Mouse (Mus musculus) limb, embryonic 14.5 days (tissue): ENCODE measurements around the gene Mstn. TPM values are rescaled to one million over a fixed set of nuclear protein-coding genes. Genes with fewer than 3 reads are reported as not detected.

Experiments used
- ATAC-seq: fragments of 200-750 bp; cut with Nextera tagmentation; 2 replicates; pipeline ENCODE4 v1.8.0; 2017; ENCODE audit warnings: low read depth, moderate number of reproducible peaks, moderate TSS enrichment; ENCODE audit not compliant: low FRiP score
- DNase-seq: peaks from one replicate; pipeline ENCODE4 v3.0.0-alpha.2; 2015; ENCODE audit warnings: low spot score
- H3K27ac ChIP-seq: fragments of 300-500 bp; sonication (generic); replicated peaks from 2 replicates; pipeline ENCODE4 v1.5.1; 2014; ENCODE audit warnings: low read depth, mild to moderate bottlenecking, low read length, moderate library complexity, mixed read lengths
- H3K27me3 ChIP-seq: fragments of 300-500 bp; sonication (generic); 2 replicates; pipeline ENCODE4 v1.6.1; 2014; ENCODE audit warnings: low read length, mixed read lengths; ENCODE audit not compliant: control insufficient read depth, insufficient read depth
- H3K36me3 ChIP-seq: fragments of 300-500 bp; sonication (generic); 2 replicates; pipeline ENCODE4 v1.6.1; 2014; ENCODE audit warnings: mild to moderate bottlenecking, low read length, moderate library complexity, mixed read lengths; ENCODE audit not compliant: control insufficient read depth, insufficient read depth
- H3K4me1 ChIP-seq: fragments of 300-500 bp; sonication (generic); 2 replicates; pipeline ENCODE4 v1.6.1; 2014; ENCODE audit warnings: antibody characterized with exemption, low read length, mixed read lengths; ENCODE audit not compliant: control insufficient read depth, insufficient read depth
- H3K4me2 ChIP-seq: fragments of 300-500 bp; sonication (generic); replicated peaks from 2 replicates; pipeline ENCODE4 v1.6.1; 2014; ENCODE audit warnings: low read depth, mild to moderate bottlenecking, low read length, moderate library complexity; ENCODE audit not compliant: severe bottlenecking
- H3K4me3 ChIP-seq: fragments of 300-500 bp; sonication (generic); replicated peaks from 2 replicates; pipeline ENCODE4 v1.5.1; 2014; ENCODE audit warnings: low read length
- H3K9ac ChIP-seq: fragments of 300-500 bp; sonication (generic); 2 replicates; pipeline ENCODE4 v1.6.1; 2014; ENCODE audit warnings: mild to moderate bottlenecking, low read depth, low read length, moderate library complexity; ENCODE audit not compliant: severe bottlenecking
- H3K9me3 ChIP-seq: fragments of 300-500 bp; sonication (generic); 2 replicates; pipeline ENCODE4 v1.6.1; 2016; ENCODE audit warnings: low read length; ENCODE audit not compliant: control insufficient read depth
- POLR2A ChIP-seq: fragments of 200-500 bp; IDR thresholded peaks from 2 replicates; pipeline ENCODE4 v1.8.0; 2012; ENCODE audit warnings: inconsistent platforms, mild to moderate bottlenecking, moderate library complexity, borderline replicate concordance; ENCODE audit not compliant: insufficient read depth, insufficient read length; ENCODE audit errors: extremely low read depth
- WGBS: fragments of 180-500 bp; shearing (Covaris S2); extraction: QIAGEN DNeasy Blood & Tissue Kit; methylation state at CpG from one replicate; pipeline ENCODE4 v1.1.7; 2014; 5-methylcytosine and 5-hydroxymethylcytosine counted together
- polyA plus RNA-seq, 2 experiments: library from polyadenylated mRNA; depleted of rRNA in 1 of 2; stranded (reverse) in 1 of 2; unstranded in 1 of 2; fragments of >200 nt; fragmentation: Nextera tagmentation in 1 of 2; extraction: Ambion mirVana in 1 of 2; gene quantifications; 2 replicates each; pipeline versions ENCODE4 v1.2.1 to v1.2.3; 2012 to 2014

Gene Mstn
- polyA plus RNA-seq, 2 experiments, result 9.2 to 20.4 TPM

DNA sequence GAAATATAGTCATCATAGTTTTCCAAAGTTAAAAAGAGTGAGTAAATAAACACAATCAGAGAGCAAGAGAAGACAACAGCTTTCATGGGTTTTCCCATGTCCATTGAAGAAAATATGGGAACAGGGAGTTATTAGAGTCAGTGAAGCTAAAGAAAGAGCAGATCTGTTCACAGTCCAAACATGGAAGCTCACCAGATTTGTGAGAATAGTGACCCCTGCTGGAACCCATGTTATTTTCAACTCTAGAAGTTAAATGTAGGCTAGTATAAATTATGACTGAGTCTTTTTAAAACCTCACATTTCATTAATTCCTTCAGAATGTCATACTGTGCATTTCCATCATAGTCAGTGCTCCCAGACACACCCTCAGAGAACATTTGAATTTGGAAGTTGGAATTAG is 28.9 kb upstream of the Mstn start:
- DNase-seq (peak; percentile 43), ATAC-seq (no peak)
- Histone ChIP-seq H3K9me3 (no peaks in the 10 kb centered on the region), H3K4me2 (no peak overlapping the region), H3K4me1 (no peaks in the 10 kb centered on the region), H3K27ac (no peak overlapping the region), H3K4me3 (no peak overlapping the region), H3K36me3 (no peaks in the 10 kb centered on the region), H3K27me3 (no peaks in the 10 kb centered on the region), H3K9ac (no peak overlapping the region)
- TF ChIP-seq POLR2A, result no peak

GRCm38 (mm10) chr1:53037443-53037871 is 24.0 kb upstream of the Mstn start:
- Histone ChIP-seq H3K9ac (no peak overlapping the region), H3K27me3 (no peaks in the 10 kb centered on the region), H3K9me3 (no peaks in the 10 kb centered on the region), H3K36me3 (no peaks in the 10 kb centered on the region), H3K27ac (no peak overlapping the region), H3K4me2 (no peak overlapping the region), H3K4me1 (no peaks in the 10 kb centered on the region), H3K4me3 (no peak overlapping the region)
- ATAC-seq, result no peak
- no peak for DNase-seq
- no peak for TF ChIP-seq POLR2A
- 79% methylated on average over 5 of the region's 5 CpGs for WGBS

- DNase-seq (no peak), ATAC-seq (no peak)
- Histone ChIP-seq H3K9me3 (no peaks in the 10 kb centered on the region), H3K27ac (no peak overlapping the region), H3K36me3 (no peaks in the 10 kb centered on the region), H3K4me1 (no peaks in the 10 kb centered on the region), H3K4me3 (no peak overlapping the region), H3K4me2 (no peak overlapping the region), H3K27me3 (no peaks in the 10 kb centered on the region), H3K9ac (no peak overlapping the region)
- 84% methylated on average over 8 of the region's 8 CpGs for WGBS
- TF ChIP-seq POLR2A, result no peak
Measured at GRCm38 (mm10) chr1:53049763-53050427, 11.5 kb upstream of the Mstn start.

DNA sequence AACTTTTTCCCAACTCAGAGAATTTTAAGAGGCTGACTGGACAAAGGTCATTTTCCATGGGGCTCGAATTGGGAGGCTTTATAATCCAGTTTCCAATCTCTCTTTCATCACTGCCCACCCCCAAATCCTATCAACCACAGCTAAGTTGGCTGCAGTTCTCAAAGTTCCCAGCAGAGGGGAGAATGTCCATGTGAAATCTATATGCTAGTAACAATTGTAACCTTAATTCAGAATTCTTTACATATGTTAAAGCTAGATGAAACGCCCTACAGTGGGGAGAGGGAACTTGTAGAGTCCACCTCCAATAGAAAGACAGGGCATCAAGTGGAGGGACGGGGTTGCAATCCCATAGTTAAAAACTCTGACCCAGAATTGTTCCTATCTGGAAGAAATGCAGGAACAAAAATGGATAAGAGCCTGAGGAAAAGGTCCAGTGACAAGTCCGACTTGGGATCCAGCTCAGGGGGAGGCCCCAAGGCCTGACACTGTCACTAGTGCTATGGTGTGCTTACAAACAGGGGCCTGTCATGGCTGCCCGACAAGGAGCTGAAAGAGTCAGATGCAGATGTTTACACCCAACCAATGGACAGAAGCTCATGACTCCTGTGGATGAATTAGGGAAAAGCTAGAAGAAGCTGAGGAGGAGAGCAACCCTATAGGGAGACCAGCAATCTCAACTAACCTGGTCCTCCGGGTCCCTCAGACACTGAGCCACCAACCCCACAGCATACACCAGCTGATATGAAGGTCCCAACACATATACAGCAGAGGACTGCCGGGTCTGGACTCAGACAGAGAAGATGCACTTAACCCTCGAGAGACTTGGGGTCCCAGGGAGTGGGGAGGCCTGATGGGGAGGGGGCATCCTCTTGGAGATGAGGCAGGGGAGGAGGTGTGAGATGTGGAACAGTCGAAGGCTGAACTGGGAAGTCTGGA is 8.1 kb upstream of the Mstn start:
- ATAC-seq, result peak; percentile 72
- H3K36me3 ChIP-seq, result no peaks in the 10 kb centered on the region

DNA sequence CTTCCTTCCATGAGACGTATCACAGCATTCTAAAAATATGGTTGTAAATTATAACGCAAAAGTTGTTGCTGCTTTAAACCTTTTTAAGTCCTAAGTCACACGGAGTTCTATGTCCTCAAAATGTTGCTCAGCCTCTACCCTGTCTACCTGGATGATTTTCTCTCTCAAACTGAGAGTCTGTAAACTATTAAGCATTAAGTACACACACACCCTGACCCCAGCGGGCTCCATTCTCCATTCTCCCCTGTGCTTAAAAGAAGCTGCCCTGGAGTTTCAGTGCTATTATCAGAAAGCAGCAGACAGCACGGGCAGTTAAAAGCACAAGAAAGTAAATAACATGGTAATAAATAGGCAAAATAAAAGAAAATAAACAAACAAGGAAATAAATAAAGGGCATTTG is 2.3 kb upstream of the Mstn start:
- no peak overlapping the region for H3K4me3 ChIP-seq
- WGBS, result 57% methylated on average over 5 of the region's 5 CpGs
- H3K9ac ChIP-seq, result no peak overlapping the region
- no peak overlapping the region for H3K27ac ChIP-seq
- ATAC-seq (no peak), DNase-seq (no peak)
- TF ChIP-seq POLR2A, result no peak
- H3K4me2 ChIP-seq, result no peak overlapping the region
- H3K36me3 ChIP-seq, result no peaks in the 10 kb centered on the region
- no peaks in the 10 kb centered on the region for H3K27me3 ChIP-seq
- H3K9me3 ChIP-seq, result no peaks in the 10 kb centered on the region
- H3K4me1 ChIP-seq, result peaks cover 16% of the 10 kb centered on the region

More for the DNA sequence above, 8.1 kb upstream of the Mstn start:
- DNase-seq, result peak; percentile 83
- TF ChIP-seq POLR2A, result no peak
- H3K27ac ChIP-seq, result no peak overlapping the region
- no peaks in the 10 kb centered on the region for H3K27me3 ChIP-seq
- no peaks in the 10 kb centered on the region for H3K4me1 ChIP-seq
- WGBS, result 42% methylated on average over 9 of the region's 9 CpGs
- no peak overlapping the region for H3K4me2 ChIP-seq
- H3K9me3 ChIP-seq, result no peaks in the 10 kb centered on the region
- no peak overlapping the region for H3K9ac ChIP-seq
- no peak overlapping the region for H3K4me3 ChIP-seq
